Mouse (Mus musculus) embryonic facial prominence, embryonic 14.5 days (tissue): Measurements from ENCODE around the gene Ccdc85c. TPM values are rescaled to one million over a fixed set of nuclear protein-coding genes. Genes with fewer than 3 reads are reported as not detected.

Experiments used
- ATAC-seq: fragments of 200-750 bp; cut with Nextera tagmentation; 2 replicates; pipeline ENCODE4 v1.8.0; 2017; ENCODE audit warnings: low read depth, moderate number of reproducible peaks, moderate TSS enrichment
- DNase-seq: peaks from one replicate; pipeline ENCODE4 v3.0.0-alpha.2; 2015; ENCODE audit warnings: low spot score
- H3K27ac ChIP-seq: fragments of 300-500 bp; sonication (generic); replicated peaks from 2 replicates; pipeline ENCODE4 v1.5.1; 2014; ENCODE audit warnings: low read depth, mild to moderate bottlenecking, low read length, moderate library complexity
- H3K27me3 ChIP-seq: fragments of 300-500 bp; sonication (generic); replicated peaks from 2 replicates; pipeline ENCODE4 v1.6.1; 2014; ENCODE audit warnings: low read length; ENCODE audit not compliant: control insufficient read depth, insufficient read depth
- H3K36me3 ChIP-seq: fragments of 300-500 bp; sonication (generic); 2 replicates; pipeline ENCODE4 v1.6.1; 2014; ENCODE audit warnings: low read length, mixed read lengths; ENCODE audit not compliant: control insufficient read depth, insufficient read depth
- H3K4me1 ChIP-seq: fragments of 300-500 bp; sonication (generic); 2 replicates; pipeline ENCODE4 v1.6.1; 2014; ENCODE audit warnings: antibody characterized with exemption, low read length; ENCODE audit not compliant: control insufficient read depth, insufficient read depth
- H3K4me2 ChIP-seq: fragments of 300-500 bp; sonication (generic); 2 replicates; pipeline ENCODE4 v1.6.1; 2014; ENCODE audit warnings: low read depth, mild to moderate bottlenecking, low read length, moderate library complexity, mixed read lengths
- H3K4me3 ChIP-seq: fragments of 300-500 bp; sonication (generic); 2 replicates; pipeline ENCODE4 v1.5.1; 2014; ENCODE audit warnings: low read depth, mild to moderate bottlenecking, low read length
- H3K9ac ChIP-seq: fragments of 300-500 bp; sonication (generic); 2 replicates; pipeline ENCODE4 v1.6.1; 2014; ENCODE audit warnings: low read depth, mild to moderate bottlenecking, low read length, moderate library complexity, mixed read lengths
- H3K9me3 ChIP-seq: fragments of 300-500 bp; sonication (generic); 2 replicates; pipeline ENCODE4 v1.6.1; 2016; ENCODE audit warnings: low read length; ENCODE audit not compliant: control insufficient read depth
- WGBS: fragments of 180-500 bp; shearing (Covaris S2); extraction: QIAGEN DNeasy Blood & Tissue Kit; methylation state at CpG from one replicate; pipeline ENCODE4 v1.1.7; 2014; 5-methylcytosine and 5-hydroxymethylcytosine counted together
- polyA plus RNA-seq: library from polyadenylated mRNA; unstranded; fragments of >200 nt; fragmentation: Nextera tagmentation; extraction: Ambion mirVana; gene quantifications from 2 replicates; pipeline ENCODE4 v1.2.1, GENCODE M21; 2014

Gene Ccdc85c
- polyA plus RNA-seq, 1 experiment from 2014 or later, result 4.7 TPM

DNA sequence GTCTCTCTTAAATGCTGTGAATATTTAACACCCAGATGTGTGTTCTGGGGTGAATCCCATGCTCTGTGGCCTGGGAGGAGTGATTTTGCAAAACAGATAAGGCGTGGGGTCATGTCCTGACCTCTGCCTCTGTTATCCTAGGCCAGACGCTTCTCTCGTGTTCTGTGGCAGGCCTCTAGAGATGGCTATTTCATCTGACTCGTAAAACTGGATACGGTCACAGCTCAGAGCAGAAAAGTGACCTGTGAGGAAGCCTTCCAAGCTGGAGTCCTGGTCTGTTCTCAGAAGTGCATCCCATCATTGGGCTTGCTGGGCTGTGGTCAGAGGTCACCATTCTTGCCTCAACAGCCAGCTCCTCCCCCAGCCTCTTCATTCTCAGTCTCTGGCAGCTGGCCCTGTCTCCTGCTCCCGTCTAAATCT, 37.2 kb upstream of the Ccdc85c start:
- H3K9ac ChIP-seq, result no peak overlapping the region
- peaks cover 19% of the 10 kb centered on the region for H3K27me3 ChIP-seq
- no peak overlapping the region for H3K4me3 ChIP-seq
- no peak for DNase-seq
- WGBS, result 41% methylated on average over 6 of the region's 6 CpGs
- no peak overlapping the region for H3K27ac ChIP-seq
- ATAC-seq, result no peak
- no peak overlapping the region for H3K4me2 ChIP-seq
- no peaks in the 10 kb centered on the region for H3K36me3 ChIP-seq
- H3K4me1 ChIP-seq, result no peaks in the 10 kb centered on the region
- H3K9me3 ChIP-seq, result no peaks in the 10 kb centered on the region

GRCm38 (mm10) chr12:108311741-108312290, 36.6 kb upstream of the Ccdc85c start:
- Histone ChIP-seq H3K4me3 (no peak overlapping the region), H3K27ac (no peak overlapping the region), H3K4me2 (no peak overlapping the region), H3K4me1 (no peaks in the 10 kb centered on the region; the same call in 1 of the 2 replicates), H3K9me3 (no peaks in the 10 kb centered on the region), H3K36me3 (no peaks in the 10 kb centered on the region), H3K9ac (no peak overlapping the region), H3K27me3 (peaks cover 17% of the 10 kb centered on the region)
- ATAC-seq (no peak), DNase-seq (no peak)
- 87% methylated on average over 22 of the region's 27 CpGs for WGBS

DNA sequence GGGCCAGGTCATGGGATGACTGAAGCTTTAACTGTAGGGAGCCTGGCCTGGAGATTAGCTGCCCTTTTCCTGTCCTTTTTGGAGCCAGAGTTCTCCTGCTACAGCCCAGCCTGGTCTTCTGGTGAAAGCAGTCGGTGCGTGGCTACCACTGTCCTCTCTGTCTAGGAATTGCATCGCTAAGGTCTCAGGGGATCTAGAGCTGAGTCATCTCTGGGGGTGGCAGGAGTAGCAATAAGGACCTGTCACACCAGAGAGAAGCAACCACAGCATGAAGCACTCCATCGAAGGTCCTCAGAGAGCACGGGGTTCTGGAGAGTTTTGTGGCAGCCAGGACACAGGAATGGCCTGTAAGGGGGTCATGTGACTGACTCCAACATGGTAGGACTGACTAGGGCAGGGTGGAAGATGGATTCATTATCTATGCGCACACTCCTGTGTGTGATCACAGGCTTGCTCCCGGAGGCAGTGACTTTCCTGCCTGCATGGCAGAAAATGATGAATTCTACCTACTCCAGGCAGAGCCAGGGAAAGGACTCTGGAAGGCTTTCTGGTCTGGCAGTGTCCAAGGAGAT, 35.3 kb upstream of the Ccdc85c start:
- H3K27me3 ChIP-seq, result peaks cover 14% of the 10 kb centered on the region

GRCm38 (mm10) chr12:108310041-108310440, 34.8 kb upstream of the Ccdc85c start:
- 76% methylated on average over 4 of the region's 4 CpGs for WGBS
- no peak for ATAC-seq
- Histone ChIP-seq H3K9ac (no peak overlapping the region), H3K27me3 (peaks cover 19% of the 10 kb centered on the region), H3K9me3 (no peaks in the 10 kb centered on the region), H3K36me3 (no peaks in the 10 kb centered on the region), H3K4me2 (no peak overlapping the region), H3K4me3 (no peak overlapping the region), H3K27ac (no peak overlapping the region), H3K4me1 (no peaks in the 10 kb centered on the region; the same call in 1 of the 2 replicates)
- no peak for DNase-seq

More for the DNA sequence above, 35.3 kb upstream of the Ccdc85c start:
- Histone ChIP-seq H3K9ac (no peak overlapping the region), H3K9me3 (no peaks in the 10 kb centered on the region), H3K27ac (no peak overlapping the region), H3K36me3 (no peaks in the 10 kb centered on the region), H3K4me1 (no peaks in the 10 kb centered on the region; the same call in 1 of the 2 replicates), H3K4me2 (no peak overlapping the region), H3K4me3 (no peak overlapping the region)
- ATAC-seq (no peak), DNase-seq (no peak)
- 81% methylated on average over 7 of the region's 7 CpGs for WGBS

GRCm38 (mm10) chr12:108309116-108309794, 34.0 kb upstream of the Ccdc85c start:
- Histone ChIP-seq H3K27ac (no peak overlapping the region), H3K4me2 (no peak overlapping the region), H3K36me3 (no peaks in the 10 kb centered on the region), H3K9ac (no peak overlapping the region), H3K4me3 (no peak overlapping the region), H3K4me1 (no peaks in the 10 kb centered on the region; the same call in 1 of the 2 replicates), H3K27me3 (peaks cover 25% of the 10 kb centered on the region), H3K9me3 (no peaks in the 10 kb centered on the region)
- ATAC-seq (no peak), DNase-seq (no peak)
- 53% methylated on average over 7 of the region's 8 CpGs for WGBS

DNA sequence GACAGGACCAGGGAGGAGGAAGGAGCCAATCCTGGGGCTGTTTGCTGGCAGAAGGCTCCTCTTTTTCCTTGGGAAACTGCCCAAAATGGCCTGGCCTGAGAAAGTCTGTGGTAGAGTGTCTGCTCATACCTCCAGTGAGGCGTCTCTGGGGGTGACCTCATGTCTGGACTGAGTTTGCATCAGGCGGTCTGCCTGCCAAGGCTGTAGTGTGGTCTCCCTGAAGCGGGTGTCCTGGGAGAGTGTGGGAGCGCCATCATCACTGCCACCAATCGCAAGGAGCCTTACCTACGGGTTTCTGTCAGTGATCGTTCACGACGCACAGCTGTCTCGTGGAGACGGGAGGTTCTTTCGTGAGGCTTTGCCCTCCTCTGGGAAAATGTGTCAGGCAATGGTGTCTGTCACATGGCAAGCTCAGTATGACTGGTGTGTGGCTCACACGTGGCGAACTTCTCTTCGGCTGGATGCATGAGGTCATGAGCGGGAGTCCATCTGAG, 33.2 kb upstream of the Ccdc85c start:
- ATAC-seq (no peak), DNase-seq (no peak)
- H3K27ac ChIP-seq, result no peak overlapping the region
- H3K4me2 ChIP-seq, result no peak overlapping the region
- H3K9me3 ChIP-seq, result no peaks in the 10 kb centered on the region
- no peaks in the 10 kb centered on the region for H3K36me3 ChIP-seq
- peaks cover 28% of the 10 kb centered on the region for H3K27me3 ChIP-seq
- 86% methylated on average over 16 of the region's 16 CpGs for WGBS
- no peak overlapping the region for H3K4me3 ChIP-seq
- no peaks in the 10 kb centered on the region; the same call in 1 of the 2 replicates for H3K4me1 ChIP-seq
- H3K9ac ChIP-seq, result no peak overlapping the region

DNA sequence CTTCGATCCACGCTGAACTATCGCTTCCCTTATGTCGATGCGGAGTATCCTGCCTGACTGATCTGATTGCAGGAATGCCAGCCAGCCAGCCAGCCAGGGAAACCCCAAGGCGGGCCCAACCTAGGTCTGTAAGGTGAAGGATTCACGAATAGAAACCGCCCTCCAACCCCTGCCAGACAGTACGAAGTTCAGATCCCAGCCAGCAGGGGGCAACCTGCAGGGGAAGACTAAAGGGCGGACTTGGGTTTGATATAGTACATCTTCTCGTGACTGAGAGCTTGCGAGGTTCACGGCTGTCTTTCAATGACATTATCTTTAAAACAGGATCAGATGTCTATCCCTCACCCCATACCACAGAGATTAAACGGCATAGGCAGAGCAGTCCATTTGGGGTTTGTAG, 32.3 kb upstream of the Ccdc85c start:
- Histone ChIP-seq H3K36me3 (no peaks in the 10 kb centered on the region), H3K4me3 (no peak overlapping the region), H3K4me2 (no peak overlapping the region), H3K27me3 (peaks cover 28% of the 10 kb centered on the region), H3K4me1 (no peaks in the 10 kb centered on the region; the same call in 1 of the 2 replicates), H3K9me3 (no peaks in the 10 kb centered on the region), H3K27ac (no peak overlapping the region), H3K9ac (no peak overlapping the region)
- WGBS, result 29% methylated on average over 14 of the region's 14 CpGs
- ATAC-seq, result no peak
- DNase-seq, result peak; percentile 36

- ATAC-seq, result peak; percentile 56; the same call in 1 of the 2 replicates
- peak; percentile 56 for DNase-seq
Measured at GRCm38 (mm10) chr12:108305812-108306794, 30.9 kb upstream of the Ccdc85c start, which contains the start of gene Hhipl1. Gene Hhipl1 (plus strand): TSS chr12:108306270.

More at GRCm38 (mm10) chr12:108305812-108306794, 30.9 kb upstream of the Ccdc85c start, which contains the start of gene Hhipl1:
- WGBS, result 6% methylated on average over 35 of the region's 67 CpGs
- H3K4me2 ChIP-seq, result peak within 1 kb of the TSS; percentile 98
- no peaks in the 10 kb centered on the region for H3K36me3 ChIP-seq
- peaks cover 28% of the 10 kb centered on the region for H3K27me3 ChIP-seq
- H3K9me3 ChIP-seq, result no peaks in the 10 kb centered on the region
- H3K9ac ChIP-seq, result peak within 1 kb of the TSS; percentile 73
- H3K4me1 ChIP-seq, result no peaks in the 10 kb centered on the region; the same call in 1 of the 2 replicates
- H3K27ac ChIP-seq, result no peak within 1 kb of the TSS
- H3K4me3 ChIP-seq, result peak within 1 kb of the TSS; percentile 57
